Mouse (Mus musculus) intestine, embryonic 15.5 days (tissue): ENCODE measurements around the gene Hexim1. TPM values are rescaled to one million over a fixed set of nuclear protein-coding genes. Genes with fewer than 3 reads are reported as not detected.

Experiments
- ATAC-seq: fragments of 200-750 bp; cut with Nextera tagmentation; 2 replicates; pipeline ENCODE4 v1.8.0; 2017; ENCODE audit warnings: moderate TSS enrichment, moderate library complexity
- H3K27ac ChIP-seq: fragments of 300-500 bp; sonication (generic); 2 replicates; pipeline ENCODE4 v1.5.1; 2015; ENCODE audit warnings: mild to moderate bottlenecking, inconsistent platforms
- H3K27me3 ChIP-seq: fragments of 300-500 bp; sonication (generic); replicated peaks from 2 replicates; pipeline ENCODE4 v1.6.1; 2015; ENCODE audit warnings: inconsistent platforms
- H3K36me3 ChIP-seq: fragments of 300-500 bp; sonication (generic); 2 replicates; pipeline ENCODE4 v1.6.1; 2015; ENCODE audit warnings: inconsistent platforms
- H3K4me1 ChIP-seq: fragments of 300-500 bp; sonication (generic); replicated peaks from 2 replicates; pipeline ENCODE4 v1.6.1; 2015; ENCODE audit warnings: inconsistent platforms
- H3K4me2 ChIP-seq: fragments of 300-500 bp; sonication (generic); replicated peaks from 2 replicates; pipeline ENCODE4 v1.6.1; 2015; ENCODE audit warnings: mild to moderate bottlenecking, inconsistent platforms
- H3K4me3 ChIP-seq: fragments of 300-500 bp; sonication (generic); replicated peaks from 2 replicates; pipeline ENCODE4 v1.5.1; 2015; ENCODE audit warnings: inconsistent platforms
- H3K9ac ChIP-seq: fragments of 300-500 bp; sonication (generic); 2 replicates; pipeline ENCODE4 v1.6.1; 2015; ENCODE audit warnings: inconsistent platforms
- H3K9me3 ChIP-seq: fragments of 300-500 bp; sonication (generic); 2 replicates; pipeline ENCODE4 v1.6.1; 2016; ENCODE audit warnings: inconsistent platforms
- WGBS: fragments of 180-500 bp; shearing (Covaris S2); methylation state at CpG from one replicate; pipeline ENCODE4 v1.1.7; 2015; 5-methylcytosine and 5-hydroxymethylcytosine counted together
- polyA plus RNA-seq: library from polyadenylated mRNA; unstranded; fragments of >200 nt; fragmentation: Nextera tagmentation; extraction: Ambion mirVana; gene quantifications from 2 replicates; pipeline ENCODE4 v1.2.1, GENCODE M21; 2015

Gene Hexim1
- polyA plus RNA-seq, 1 experiment from 2014 or later, result 4.1 TPM

DNA sequence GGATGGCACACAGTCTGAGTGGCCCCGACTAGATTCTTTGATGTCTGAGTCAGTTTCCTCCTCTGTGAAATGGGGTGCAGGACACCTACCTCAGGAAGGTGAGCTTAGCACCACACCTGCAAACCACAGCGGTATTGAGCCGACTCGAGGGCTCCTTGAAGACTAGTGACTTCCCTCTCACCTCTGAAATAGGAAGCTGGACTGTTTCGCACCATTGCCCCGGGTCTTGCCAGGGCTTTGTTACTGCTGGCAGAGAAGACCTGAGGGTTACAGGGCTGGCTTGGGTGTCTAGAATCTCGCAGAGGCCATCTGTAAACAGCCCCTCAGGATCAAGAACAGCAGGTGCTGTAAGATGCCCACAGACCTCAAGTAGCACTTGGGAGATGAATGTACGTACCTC lies 15.7 kb upstream of the Hexim1 start:
- Histone ChIP-seq H3K36me3 (no peaks in the 10 kb centered on the region), H3K27me3 (peaks cover 9% of the 10 kb centered on the region; the same call in 1 of the 2 replicates), H3K27ac (no peak overlapping the region), H3K9ac (no peak overlapping the region), H3K4me1 (peaks cover 36% of the 10 kb centered on the region), H3K9me3 (no peaks in the 10 kb centered on the region), H3K4me2 (no peak overlapping the region), H3K4me3 (no peak overlapping the region)
- WGBS, result 73% methylated on average over 8 of the region's 8 CpGs
- ATAC-seq, result no peak

DNA sequence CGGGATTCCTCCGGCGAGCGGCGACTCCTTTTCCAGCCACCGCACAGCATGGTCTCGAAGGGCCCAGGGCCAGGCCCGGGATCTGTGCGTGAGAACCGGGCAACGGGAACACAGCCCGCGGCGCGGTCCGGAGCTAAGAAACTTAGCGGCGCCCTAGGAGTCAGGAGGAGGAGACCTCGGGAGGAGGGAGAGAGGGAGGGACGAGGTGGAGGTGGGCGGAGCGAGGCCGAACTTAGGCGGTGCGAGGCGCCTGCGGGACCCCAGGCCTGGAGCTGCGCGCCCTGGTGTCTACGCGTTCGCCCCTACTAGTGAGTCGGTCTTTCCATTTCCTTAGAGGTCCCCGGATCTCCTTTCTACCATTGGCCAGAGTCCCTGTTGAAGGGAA lies 14.6 kb upstream of the Hexim1 start, which contains the start of the genes Plcd3 and Acbd4:
Plcd3 (minus strand) TSS at position 178 of the 385 bp plus-strand sequence.
Acbd4 (plus strand) TSS at position 202 of the 385 bp plus-strand sequence.
- 0% methylated on average over 31 of the region's 34 CpGs for WGBS
- ATAC-seq, result peak; percentile 52
- H3K4me2 ChIP-seq, result peak within 1 kb of the TSS; percentile 95
- peaks cover 9% of the 10 kb centered on the region; the same call in 1 of the 2 replicates for H3K27me3 ChIP-seq
- H3K27ac ChIP-seq, result no peak within 1 kb of the TSS
- peaks cover 38% of the 10 kb centered on the region for H3K4me1 ChIP-seq
- H3K9ac ChIP-seq, result peak within 1 kb of the TSS; percentile 61
- no peaks in the 10 kb centered on the region for H3K9me3 ChIP-seq
- peak within 1 kb of the TSS; percentile 59 for H3K4me3 ChIP-seq
- H3K36me3 ChIP-seq, result no peaks in the 10 kb centered on the region

DNA sequence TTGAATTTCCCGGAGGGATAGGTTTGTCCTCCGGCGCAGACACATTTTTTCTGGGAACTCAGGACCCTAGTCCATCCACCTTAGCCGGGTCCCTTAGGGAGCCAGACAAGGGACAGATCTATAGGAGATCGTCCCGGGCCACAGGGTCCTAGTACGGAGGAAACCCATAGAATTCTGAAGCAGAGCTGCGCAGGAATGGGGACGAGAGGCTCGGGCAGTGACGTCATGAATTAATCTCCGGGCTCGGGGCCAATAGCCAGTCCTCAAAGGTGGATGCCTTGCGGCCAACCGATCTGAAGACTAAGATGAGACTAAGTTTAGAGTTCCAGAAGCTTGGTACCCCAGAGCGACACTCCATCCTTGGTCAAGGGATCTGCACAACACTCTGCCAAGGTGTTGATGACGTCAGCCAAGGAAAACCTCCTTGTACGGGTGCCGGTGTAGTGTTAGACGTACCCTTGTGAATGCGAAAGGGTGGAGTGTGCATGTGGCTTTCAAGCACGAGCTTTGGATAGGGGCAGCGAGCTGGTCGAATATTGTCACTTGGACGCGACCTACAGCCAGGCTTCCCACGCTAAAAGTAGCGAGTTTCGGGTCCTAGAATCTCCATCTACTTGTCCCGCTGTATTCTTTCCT lies 14.0 kb upstream of the Hexim1 start:
- peak; percentile 11 for ATAC-seq
- Histone ChIP-seq H3K4me1 (peaks cover 34% of the 10 kb centered on the region), H3K9ac (peak overlapping the region; percentile 61), H3K27ac (no peak overlapping the region), H3K4me3 (peak overlapping the region; percentile 59), H3K4me2 (peak overlapping the region; percentile 95), H3K27me3 (peaks cover 9% of the 10 kb centered on the region; the same call in 1 of the 2 replicates), H3K36me3 (0 out of 2 replicates have a peak, but pooled peaks cover 3% of the 10 kb centered on the region), H3K9me3 (no peaks in the 10 kb centered on the region)
- WGBS, result 3% methylated on average over 30 of the region's 30 CpGs

DNA sequence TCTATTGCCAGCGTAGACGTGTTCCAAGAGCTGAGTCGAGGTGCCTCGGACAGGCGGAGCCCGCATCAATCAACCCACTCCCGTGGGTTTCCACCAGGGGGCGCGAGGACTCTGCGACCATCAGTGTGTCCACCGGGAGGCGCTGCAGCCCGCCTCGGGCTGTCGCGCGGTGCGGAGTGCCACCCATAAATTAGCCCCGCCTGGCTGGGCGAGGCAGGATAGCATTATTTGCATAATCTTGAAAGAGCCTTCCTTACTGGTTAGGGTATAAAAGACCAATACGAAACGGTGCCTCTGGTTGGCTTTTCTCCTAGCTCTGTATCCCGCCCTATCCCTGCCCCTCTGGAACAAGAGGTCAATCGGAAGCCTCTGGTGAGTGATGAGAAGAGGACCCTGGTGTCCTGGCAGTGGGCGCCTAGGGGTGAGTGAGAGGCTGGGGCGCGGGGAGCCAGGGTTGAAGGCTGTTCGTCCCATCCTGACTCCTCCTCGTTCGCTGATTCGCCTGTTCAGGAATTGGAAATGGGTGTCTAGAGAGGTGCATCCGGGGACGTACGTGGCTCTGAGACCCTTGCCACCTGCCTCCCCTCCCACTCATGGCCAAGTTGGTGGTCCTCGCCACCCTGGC lies 13.2 kb upstream of the Hexim1 start:
- Histone ChIP-seq H3K4me1 (peaks cover 26% of the 10 kb centered on the region), H3K4me2 (peak overlapping the region; percentile 95), H3K27ac (0 out of 2 replicates have a peak overlapping the region, but pooled peaks have one; percentile 20), H3K9ac (peak overlapping the region; percentile 26), H3K4me3 (peak overlapping the region; percentile 59), H3K9me3 (no peaks in the 10 kb centered on the region), H3K36me3 (0 out of 2 replicates have a peak, but pooled peaks cover 3% of the 10 kb centered on the region), H3K27me3 (peaks cover 9% of the 10 kb centered on the region; the same call in 1 of the 2 replicates)
- peak; percentile 92 for ATAC-seq
- WGBS, result 2% methylated on average over 35 of the region's 35 CpGs

DNA sequence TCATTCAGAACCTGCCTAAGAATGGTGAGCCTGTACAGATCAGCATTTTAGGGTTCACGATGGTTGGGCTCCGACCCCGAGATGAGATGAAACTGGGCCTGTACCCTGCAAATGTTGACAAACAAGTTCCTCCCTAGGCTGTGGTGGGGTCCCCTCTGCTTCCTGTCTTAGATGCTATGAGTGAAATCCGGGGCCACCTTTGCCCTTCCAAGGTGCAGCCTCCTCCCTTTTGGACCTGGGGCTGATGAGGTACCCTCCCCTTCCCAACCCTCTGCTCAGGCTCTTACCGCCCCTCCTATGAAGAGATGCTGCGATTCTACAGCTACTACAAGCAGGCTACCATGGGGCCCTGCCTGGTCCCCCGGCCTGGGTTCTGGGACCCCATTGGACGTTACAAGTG lies 12.4 kb upstream of the Hexim1 start:
- peaks cover 26% of the 10 kb centered on the region for H3K4me1 ChIP-seq
- peak overlapping the region; percentile 59 for H3K4me3 ChIP-seq
- no peak overlapping the region for H3K27ac ChIP-seq
- no peaks in the 10 kb centered on the region for H3K9me3 ChIP-seq
- WGBS, result 55% methylated on average over 8 of the region's 8 CpGs
- ATAC-seq, result no peak
- H3K27me3 ChIP-seq, result peaks cover 9% of the 10 kb centered on the region; the same call in 1 of the 2 replicates
- 0 out of 2 replicates have a peak overlapping the region, but pooled peaks have one; percentile 8 for H3K9ac ChIP-seq
- 0 out of 2 replicates have a peak, but pooled peaks cover 3% of the 10 kb centered on the region for H3K36me3 ChIP-seq
- H3K4me2 ChIP-seq, result peak overlapping the region; percentile 95

DNA sequence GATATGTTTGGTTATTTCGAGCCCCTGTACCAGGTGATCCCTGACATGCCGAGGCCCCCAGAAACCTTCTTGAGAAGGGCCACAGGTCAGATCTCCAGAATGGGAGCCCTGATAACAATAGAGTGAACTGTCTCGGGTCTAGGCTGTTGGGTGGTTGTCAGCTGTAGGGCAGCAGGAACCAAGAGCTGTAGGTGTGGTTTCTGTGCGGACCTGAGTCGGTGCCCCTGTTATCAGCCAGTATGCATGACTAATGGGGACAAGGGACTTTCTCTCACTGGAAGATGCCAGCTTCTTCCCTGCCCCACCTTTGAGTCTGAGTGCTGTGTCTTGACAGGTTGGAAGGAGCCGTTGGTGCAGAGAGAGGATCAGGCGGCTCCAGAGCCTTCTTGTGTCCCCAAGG lies 11.6 kb upstream of the Hexim1 start:
- Histone ChIP-seq H3K27ac (no peak overlapping the region), H3K9ac (no peak overlapping the region), H3K4me1 (peaks cover 26% of the 10 kb centered on the region), H3K36me3 (peaks cover 3% of the 10 kb centered on the region; the same call in 1 of the 2 replicates), H3K4me3 (no peak overlapping the region), H3K9me3 (no peaks in the 10 kb centered on the region), H3K4me2 (peak overlapping the region; percentile 31), H3K27me3 (peaks cover 9% of the 10 kb centered on the region; the same call in 1 of the 2 replicates)
- 64% methylated on average over 7 of the region's 7 CpGs for WGBS
- peak; percentile 4; the same call in 1 of the 2 replicates for ATAC-seq

DNA sequence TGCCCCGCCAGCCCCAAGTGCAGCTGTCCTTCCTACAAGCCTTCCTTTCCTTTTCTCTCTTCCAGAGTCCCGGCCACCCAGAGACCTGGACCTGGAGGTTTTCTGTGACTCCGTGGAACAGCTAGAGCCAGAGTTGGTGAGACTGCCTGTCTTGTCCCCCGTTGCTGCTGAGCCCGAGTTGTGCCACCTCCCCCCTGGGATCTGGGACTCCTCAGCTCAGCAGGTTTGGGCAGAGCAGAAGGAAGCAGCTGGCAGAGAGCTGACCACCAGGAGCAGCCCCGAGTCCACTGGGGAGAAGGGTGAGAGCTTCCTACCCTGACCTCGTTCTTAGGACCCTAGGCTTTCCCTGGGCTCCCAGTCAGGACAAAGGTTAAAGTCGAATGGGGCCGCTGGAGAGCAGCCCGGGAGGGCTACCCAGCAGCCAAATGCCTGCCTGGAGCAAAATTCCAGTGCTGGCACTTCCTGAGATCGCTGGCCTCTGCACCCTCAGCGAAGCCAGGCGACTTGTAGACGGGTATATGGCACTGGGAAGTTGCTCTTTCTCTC lies 10.8 kb upstream of the Hexim1 start:
- ATAC-seq, result no peak
- peaks cover 26% of the 10 kb centered on the region for H3K4me1 ChIP-seq
- H3K9ac ChIP-seq, result no peak overlapping the region
- H3K27me3 ChIP-seq, result peaks cover 9% of the 10 kb centered on the region; the same call in 1 of the 2 replicates
- peaks cover 3% of the 10 kb centered on the region; the same call in 1 of the 2 replicates for H3K36me3 ChIP-seq
- H3K4me3 ChIP-seq, result no peak overlapping the region
- peak overlapping the region; percentile 31; the same call in 1 of the 2 replicates for H3K4me2 ChIP-seq
- WGBS, result 50% methylated on average over 14 of the region's 14 CpGs
- H3K27ac ChIP-seq, result no peak overlapping the region
- H3K9me3 ChIP-seq, result no peaks in the 10 kb centered on the region

DNA sequence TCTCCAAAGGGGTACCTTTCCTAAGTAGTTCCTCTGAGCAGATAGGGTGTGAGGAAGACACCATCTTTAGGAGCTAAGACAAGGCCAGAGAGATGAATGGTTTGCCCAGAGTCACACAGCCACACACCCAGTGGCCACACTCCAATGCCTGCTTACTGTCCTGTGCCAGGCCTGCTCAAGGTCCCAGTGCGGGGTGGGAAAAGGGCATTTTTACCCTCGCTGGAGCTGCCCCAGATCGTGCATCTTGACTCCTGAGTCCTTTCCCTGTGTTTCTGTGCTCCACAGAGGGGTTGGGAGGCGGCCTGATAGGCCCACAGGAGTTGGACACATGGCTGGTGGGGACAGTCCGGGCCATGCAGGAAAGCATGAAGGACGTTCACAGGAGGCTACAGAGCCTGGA lies 10.2 kb upstream of the Hexim1 start:
- H3K27ac ChIP-seq, result no peak overlapping the region
- WGBS, result 81% methylated on average over 6 of the region's 6 CpGs

DNA sequence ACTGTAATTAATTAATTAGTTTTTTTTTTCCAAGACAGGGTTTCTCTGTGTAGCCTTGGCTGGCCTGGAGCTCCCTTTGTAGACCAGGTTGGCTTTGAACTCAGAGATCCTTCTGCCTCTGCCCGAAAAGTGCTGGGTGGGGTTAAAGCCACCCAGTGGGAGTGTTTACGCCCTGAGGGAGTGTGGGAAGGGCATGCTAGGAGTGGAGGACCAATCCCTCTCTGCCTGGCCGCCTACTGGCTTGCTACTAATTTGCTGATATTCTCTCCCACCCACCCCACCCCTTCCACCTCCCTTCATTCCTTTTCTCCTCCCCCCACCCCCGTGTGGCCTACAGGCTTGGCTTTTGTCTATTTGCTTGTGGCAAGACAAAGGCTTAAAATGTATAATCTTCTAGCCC lies 9.6 kb upstream of the Hexim1 start:
- no peak for ATAC-seq
- no peaks in the 10 kb centered on the region for H3K9me3 ChIP-seq
- no peak overlapping the region for H3K9ac ChIP-seq
- H3K4me2 ChIP-seq, result no peak overlapping the region
- H3K27ac ChIP-seq, result no peak overlapping the region
- WGBS, result 76% methylated on average over 4 of the region's 4 CpGs
- H3K4me3 ChIP-seq, result no peak overlapping the region
- H3K36me3 ChIP-seq, result peaks cover 3% of the 10 kb centered on the region; the same call in 1 of the 2 replicates
- peaks cover 22% of the 10 kb centered on the region for H3K4me1 ChIP-seq
- peaks cover under 1% of the 10 kb centered on the region; the same call in 1 of the 2 replicates for H3K27me3 ChIP-seq

More for the DNA sequence above, 10.2 kb upstream of the Hexim1 start:
- peaks cover 6% of the 10 kb centered on the region; the same call in 1 of the 2 replicates for H3K27me3 ChIP-seq
- no peak overlapping the region for H3K4me3 ChIP-seq
- no peak for ATAC-seq
- H3K9me3 ChIP-seq, result no peaks in the 10 kb centered on the region
- peaks cover 26% of the 10 kb centered on the region for H3K4me1 ChIP-seq
- H3K9ac ChIP-seq, result no peak overlapping the region
- H3K4me2 ChIP-seq, result peak overlapping the region; percentile 14; the same call in 1 of the 2 replicates
- H3K36me3 ChIP-seq, result peaks cover 3% of the 10 kb centered on the region; the same call in 1 of the 2 replicates

DNA sequence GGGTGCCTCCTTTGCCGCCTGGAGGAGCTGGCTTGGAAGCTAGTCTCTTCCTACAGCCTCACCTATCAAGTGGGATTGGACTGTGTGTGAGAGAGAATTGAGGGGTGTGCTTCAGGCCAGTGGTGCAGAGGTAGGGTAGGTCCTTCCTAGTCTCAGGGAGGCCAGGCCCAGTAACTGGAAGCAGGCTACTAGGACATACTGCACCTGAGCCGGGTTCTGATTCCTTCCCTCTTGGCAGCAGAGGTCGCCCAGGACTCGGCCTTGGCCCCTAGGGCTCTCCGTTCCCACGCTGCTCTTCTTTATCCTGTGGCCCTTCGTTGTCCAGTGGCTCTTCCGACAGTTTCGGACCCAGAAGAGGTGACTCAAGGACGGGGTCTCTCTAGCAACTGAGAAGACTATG lies 4.7 kb upstream of the Hexim1 start:
- Histone ChIP-seq H3K9ac (0 out of 2 replicates have a peak overlapping the region, but pooled peaks have one; percentile 55), H3K27ac (no peak overlapping the region), H3K4me1 (peaks cover 21% of the 10 kb centered on the region; the same call in 1 of the 2 replicates), H3K4me2 (peak overlapping the region; percentile 82), H3K27me3 (no peaks in the 10 kb centered on the region), H3K36me3 (peaks cover 3% of the 10 kb centered on the region; the same call in 1 of the 2 replicates), H3K9me3 (no peaks in the 10 kb centered on the region), H3K4me3 (peak overlapping the region; percentile 38)
- 16% methylated on average over 10 of the region's 10 CpGs for WGBS
- ATAC-seq, result no peak

DNA sequence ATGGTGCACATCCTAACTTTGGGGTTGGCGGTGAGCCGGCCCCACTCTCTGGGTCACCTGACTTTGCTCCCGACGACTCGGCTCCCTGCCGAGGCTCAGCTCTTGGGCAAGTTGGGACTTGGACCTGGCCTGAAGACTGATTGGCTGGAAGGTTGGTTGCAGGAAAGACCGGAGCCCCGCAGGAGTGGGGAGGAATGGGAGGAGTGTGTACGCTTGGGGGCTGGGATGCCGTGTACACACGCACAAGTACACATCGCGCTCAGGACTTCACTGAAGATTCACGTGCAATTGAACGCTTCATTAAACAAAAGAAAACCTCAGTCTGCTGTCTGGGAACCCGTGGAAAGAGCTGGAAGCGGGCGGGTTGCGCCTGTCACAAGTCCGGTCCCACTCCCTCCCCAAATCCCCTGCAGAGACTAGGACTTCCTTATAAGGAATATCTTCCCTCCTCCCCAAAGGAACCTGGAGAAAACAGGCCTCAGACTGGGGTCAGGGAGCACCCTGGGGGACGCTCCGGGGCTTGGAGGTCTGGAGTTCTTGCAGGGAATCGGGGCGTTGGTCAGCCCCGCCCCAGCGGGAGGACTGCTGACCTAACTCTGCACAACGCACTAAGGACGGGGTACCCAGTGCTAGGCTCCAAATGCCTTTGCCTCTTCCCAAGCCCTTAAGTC lies 4.0 kb upstream of the Hexim1 start:
- Histone ChIP-seq H3K4me2 (peak overlapping the region; percentile 82), H3K27me3 (no peaks in the 10 kb centered on the region), H3K27ac (peak overlapping the region; percentile 45), H3K4me1 (peaks cover 21% of the 10 kb centered on the region; the same call in 1 of the 2 replicates), H3K4me3 (peak overlapping the region; percentile 38), H3K9ac (peak overlapping the region; percentile 55), H3K9me3 (no peaks in the 10 kb centered on the region), H3K36me3 (no peaks in the 10 kb centered on the region; the same call in 1 of the 2 replicates)
- WGBS, result 2% methylated on average over 28 of the region's 28 CpGs
- peak; percentile 32 for ATAC-seq
